Mouse (Mus musculus) fibroblast of lung, adult 2 months (primary cell): ENCODE data around the gene Ccdc69.
A peak's percentile ranks its signal among the peaks of the same experiment; 100 is the strongest.
"Not testable (repeated sequence)": the region's sequence is repeated elsewhere in the genome, so short reads cannot be mapped to it uniquely, and the experiment has no call there.

Experiments used
- DNase-seq: peaks from one replicate; pipeline ENCODE4 v3.0.0-alpha.2; 2011; ENCODE audit warnings: low read depth

The Ccdc69 gene

DNA sequence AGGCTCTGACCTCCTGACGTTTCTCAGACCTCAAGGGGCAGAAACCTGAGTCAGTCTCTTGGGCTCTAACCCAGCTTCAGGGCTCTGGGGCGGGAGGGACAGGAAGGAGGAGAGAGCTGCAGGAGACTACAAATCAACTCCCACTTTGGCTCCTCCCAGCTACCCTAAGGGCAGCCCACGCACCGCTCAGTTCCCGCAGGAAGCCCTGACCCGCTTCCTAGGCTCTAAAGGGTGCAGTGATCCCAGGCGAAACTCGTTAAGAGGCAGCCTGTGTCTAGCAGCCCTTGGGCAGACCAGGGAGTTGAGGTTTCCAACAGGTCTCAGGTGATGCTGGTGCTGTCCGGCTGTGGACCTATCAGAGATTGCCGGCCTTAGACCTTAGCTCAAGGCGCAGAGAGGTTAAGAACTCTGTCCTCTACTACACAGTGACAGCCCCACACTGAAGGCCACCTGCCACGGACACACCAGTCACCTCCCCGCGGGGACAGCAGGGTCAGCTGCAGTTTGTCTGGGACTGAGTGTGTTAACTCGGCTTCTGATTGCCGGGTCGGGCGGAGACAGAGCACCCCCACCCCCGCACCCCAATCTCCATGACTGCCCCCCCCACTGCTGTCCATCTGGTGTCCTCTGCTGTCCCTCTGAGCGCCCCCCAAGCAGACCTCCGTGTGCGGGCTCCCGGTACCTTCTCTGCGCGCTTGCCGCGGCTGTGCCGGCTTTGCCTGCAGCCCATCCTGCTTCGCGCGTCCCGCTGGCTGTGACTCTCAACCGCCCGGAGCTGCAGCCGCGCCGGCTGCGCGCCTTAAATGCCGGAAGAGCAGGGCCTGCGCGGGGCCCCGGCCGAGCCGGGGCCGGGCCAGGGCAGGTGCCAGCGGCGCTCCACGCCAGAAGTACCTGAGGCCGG, at the start of gene Ccdc69:
Gene Ccdc69 (minus strand): TSS at position 801 of the 901 bp plus-strand sequence.
- DNase-seq: peak; percentile 61

DNA sequence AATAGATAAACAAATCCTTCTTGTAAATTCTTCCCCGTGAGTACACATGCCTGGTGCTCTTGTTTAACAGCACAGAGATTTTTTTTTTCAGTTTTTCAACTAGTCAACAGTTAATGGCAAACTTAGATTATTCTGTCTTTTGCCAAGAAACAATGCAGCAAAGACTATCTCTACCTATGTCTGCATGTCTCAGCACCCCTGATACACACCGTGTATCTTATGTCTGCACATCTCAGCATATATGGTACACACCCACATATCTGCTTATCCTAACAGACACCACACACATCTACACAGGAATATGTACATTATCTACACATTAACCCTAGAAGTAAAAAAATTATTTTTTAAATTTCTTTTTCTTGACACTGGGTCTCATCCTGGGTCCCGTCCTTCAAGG, 48.7 kb upstream of the Ccdc69 start:
- DNase-seq: no peak

DNA sequence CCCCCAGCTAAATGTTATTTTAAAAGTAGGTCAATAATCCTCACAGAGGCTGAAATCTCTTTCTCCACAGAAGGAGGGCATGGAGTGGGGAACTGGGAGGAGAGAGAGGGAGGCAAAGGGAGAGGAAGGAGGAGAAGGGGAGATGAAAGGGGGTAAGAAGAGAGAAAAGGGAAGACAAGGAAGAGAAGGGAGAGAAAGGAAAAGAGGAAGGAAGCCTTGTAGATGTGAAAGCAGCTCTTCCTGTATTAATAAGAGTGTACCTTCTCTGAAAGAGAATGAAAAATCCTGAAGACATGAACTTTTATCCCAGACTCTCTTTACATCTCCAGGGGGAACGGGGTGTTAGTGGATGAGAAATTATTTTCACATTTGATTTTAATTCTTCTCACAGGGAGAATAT, 43.5 kb upstream of the Ccdc69 start:
- no peak for DNase-seq

DNA sequence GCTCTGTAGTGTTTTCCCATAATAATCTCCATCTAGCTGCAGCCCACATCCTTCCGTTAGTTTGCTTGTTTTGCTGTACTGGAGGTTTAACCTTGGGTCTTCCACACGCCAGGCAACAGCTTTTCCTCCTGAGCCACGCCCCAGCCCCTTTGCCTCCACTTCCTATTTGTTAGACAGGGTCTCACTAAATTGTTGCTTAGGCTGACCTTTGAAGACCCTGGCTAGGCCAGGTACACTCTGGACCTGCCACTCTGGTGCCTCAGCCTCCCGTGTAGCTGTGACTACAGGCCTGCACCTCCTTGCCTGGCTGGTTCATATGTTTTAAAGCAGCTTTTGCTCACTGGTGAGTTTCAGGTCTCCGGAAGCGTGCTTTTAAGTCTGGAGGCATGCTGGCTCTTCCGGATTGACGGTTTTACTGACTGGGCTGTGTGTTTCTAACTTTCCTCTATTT, 42.9 kb upstream of the Ccdc69 start:
- no peak for DNase-seq

DNA sequence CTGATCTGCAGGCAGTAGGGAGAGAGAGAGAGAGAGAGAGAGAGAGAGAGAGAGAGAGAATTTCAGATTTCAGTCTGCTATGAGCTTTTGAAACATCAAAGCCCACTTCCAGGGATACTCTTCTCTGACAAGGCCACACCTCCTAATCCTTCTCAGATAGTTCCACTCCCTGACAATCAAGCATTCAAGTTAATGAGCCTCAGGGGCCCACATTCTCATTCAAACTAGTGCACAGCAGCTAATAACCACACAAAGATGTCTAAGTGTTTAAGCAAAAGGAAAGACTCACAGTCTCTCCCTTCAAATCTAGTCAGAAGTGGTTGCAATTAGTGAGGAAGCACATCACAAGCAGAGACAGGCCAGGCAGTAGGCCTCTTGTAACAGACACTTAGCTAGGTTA, 42.3 kb upstream of the Ccdc69 start:
- no peak for DNase-seq

DNA sequence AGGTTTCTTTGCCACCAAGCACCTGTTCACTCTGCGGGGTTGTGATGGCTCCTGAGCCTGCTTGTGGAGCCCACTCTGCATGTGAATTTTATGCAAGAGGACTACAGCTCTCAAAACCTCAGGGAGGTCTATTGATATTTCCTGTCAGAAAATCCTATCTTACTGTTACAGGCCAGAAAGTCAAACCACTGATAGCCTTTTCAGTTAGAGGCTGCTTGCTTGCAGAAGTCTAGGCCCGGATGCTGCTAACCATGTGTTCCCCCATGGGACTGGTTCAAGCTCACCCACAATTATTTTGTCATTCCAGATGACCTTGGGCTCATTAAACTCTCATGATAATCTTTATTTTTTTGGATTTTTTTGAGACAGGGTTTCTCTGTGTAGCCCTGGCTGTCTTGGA, 39.1 kb upstream of the Ccdc69 start:
- DNase-seq: no peak

DNA sequence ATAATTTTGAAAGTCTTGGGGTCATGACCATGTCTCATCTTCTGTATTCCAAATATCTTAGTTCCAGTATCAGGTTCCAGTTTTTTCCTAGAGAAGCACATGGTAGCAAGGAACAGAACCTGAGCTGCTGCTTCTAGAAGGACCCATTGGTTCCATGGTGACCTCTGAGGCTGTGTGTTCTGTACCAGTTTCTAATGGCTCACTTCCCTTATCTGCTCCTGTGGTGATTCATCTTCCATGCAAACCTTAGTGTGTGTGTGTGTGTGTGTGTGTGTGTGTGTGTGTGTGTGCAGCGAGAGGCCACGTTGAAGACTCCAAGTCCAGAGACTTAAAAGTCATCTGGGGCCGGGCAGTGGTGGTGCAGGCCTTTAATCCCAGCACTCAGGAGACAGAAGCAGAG, 38.1 kb upstream of the Ccdc69 start:
- DNase-seq: no peak

DNA sequence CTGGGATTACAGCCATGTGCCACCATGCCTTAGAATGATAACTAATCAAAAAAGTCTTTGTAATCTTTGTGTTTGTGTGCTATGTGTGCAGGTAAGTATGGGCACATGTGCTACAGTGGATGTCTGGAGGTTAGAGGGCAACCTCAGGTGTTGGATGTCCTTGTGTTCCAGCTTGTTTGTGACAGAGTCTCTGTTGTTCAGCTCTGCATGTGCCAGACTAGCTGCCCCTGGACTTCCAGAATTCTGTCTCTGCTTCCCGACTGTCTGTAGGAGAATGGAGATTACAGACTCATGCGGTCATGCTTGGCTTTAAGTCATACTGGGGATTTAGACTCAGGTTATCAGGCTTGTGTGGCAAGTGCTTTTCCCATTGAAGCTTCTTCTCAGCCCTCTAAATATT, 36.4 kb upstream of the Ccdc69 start:
- no peak for DNase-seq

DNA sequence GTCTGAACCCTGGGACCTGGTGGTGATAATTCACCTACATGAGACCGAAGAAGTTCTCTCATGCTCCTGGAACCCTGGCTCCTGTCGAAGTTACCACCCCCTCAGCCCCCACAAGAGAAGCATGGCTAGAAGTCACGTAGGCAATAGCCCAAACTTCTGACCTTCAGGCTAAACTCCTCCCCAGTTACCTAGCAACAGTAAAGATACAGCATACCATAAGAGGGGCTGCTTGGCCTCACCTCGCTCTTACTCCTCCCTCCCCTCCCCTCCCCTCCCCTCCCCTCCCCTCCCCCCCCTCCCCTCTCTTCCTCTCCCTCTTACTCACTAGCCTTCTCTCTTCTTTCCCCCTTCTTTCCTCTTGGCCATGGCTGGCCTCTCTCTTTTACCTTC, 35.9 kb upstream of the Ccdc69 start:
- not testable (repeated sequence) for DNase-seq

DNA sequence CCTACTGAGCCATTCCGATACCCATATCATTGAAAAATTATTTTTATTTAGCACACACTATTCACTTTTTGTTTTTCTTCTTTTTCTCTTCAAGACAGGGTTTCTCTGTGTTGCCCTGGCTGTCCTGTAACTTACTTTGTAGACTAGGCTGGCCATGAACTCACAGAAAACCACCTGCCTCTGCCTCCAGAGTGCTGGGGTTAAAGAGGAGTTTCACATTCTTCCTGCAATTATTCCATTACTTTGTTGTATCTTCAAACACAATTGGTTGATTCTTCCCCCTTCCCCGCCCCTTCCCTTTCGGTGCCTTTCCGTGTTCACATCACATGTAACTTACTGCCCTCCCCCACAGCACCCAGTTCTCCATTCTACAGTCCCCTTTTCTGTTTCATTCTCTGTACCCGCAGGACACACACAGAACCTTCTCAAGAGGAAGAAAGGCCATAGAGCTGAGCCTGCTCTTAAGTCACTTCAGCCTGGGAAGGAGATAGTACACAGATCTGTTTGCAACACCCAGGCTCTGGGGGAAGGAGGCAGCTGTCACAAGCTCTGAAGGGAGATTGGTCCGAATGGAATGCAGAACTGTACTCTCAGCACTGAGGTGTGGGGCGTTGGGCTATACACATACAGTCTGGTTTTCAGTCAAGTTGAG, 35.4 kb upstream of the Ccdc69 start:
- no peak for DNase-seq

DNA sequence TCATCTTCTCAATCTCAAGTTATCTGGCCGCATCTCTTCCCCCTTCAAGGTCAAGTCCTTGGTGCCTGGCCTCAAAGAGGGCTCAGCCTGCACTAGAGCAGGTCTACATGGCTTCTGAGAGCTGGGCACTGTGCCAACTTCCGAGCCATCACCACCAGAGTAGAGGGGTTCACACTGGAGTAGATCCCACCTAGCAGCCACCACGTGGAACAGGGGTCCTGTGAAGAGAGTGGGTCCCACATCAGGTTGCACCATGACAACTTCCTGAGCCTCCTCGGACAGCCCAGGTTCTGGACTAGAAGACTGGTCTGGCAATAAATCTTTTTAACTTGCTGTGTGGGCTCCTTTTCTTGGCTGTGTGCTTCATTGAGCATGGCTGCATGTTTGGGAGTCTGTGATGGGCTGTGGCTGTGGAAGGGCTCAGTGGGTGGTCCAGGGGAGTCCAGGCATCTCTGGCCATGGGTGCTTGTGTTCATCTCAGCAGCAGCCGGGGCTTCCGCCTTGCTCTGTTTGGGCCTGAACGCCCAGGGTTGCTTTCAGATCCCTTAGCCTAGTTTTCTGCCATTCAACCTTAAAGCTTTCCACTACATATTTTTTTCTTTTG, 32.7 kb upstream of the Ccdc69 start:
- DNase-seq: no peak

DNA sequence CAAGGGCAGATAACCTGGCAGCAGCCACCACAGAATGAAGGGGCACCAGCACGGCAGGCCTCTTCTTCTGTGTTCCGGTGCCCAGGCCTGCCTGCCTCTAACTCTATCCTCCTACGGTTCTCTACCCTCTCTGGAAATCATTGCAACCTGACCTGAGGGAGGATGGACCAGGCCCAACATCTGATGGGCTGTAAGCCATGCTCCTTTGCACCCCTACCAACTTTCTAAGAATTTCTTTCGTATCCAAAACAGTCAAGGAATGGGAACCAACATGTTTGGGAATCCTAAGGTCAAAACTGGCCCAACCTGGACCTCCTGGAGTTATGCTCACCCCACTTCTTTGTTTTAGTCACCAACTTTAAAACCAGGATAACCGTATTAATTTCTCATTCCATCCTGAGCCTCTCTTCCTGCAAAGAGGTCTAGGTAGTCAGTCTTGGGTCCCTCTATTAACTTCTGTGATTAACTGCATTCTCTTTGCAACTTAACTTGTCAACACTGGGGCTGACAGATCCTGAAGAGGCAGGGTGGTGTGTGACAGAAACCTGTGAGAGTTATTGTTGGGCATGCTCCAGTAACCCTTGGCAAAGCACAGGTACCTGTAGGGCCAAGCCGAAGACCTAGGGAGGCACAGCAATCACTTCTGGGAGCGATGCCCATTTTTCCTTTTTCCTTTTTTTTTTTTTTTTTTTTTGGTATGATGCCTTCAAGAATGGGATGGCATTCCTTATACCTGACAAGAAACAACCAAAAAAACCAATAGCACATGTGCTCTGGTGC, 31.8 kb upstream of the Ccdc69 start:
- DNase-seq: no peak

DNA sequence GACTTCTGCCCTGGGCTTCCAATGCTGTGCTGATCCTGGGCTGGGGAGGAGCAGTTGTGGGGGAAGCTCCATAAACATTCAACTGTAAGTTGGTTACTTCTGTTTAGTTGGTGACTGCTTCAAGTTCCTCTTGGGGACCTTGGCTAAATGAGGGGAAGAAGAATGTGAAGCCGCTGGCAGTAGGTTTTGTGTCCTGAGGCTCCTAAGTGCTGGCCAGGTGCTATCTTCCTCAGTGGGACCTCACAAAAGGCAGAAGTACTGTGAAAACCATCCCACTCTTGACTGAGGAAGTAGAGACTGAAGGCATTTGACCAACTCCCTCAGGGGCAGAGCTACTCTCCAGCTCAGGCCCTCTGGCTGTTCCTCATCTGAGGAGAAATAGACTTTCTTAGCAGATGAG, 28.7 kb upstream of the Ccdc69 start:
- no peak for DNase-seq

DNA sequence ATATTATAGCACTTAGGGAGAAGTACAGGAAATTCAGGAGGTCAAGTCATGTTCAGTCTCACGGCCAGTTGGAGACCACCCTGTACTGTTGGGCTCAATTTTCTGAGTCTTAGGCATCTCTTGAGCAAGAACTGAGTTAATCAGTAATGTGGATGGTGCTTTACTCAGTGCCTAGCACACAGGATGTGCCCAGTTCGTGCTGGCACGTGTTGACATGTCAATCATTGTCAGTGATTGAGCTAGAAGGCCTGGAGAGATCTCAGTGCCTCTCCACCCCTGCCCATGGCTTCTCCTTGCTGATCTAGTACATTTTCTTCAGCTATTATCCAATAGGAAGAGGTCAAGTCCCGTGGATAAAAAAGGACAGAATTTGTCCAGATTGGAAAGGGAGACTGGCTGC, 27.5 kb upstream of the Ccdc69 start:
- DNase-seq: no peak

DNA sequence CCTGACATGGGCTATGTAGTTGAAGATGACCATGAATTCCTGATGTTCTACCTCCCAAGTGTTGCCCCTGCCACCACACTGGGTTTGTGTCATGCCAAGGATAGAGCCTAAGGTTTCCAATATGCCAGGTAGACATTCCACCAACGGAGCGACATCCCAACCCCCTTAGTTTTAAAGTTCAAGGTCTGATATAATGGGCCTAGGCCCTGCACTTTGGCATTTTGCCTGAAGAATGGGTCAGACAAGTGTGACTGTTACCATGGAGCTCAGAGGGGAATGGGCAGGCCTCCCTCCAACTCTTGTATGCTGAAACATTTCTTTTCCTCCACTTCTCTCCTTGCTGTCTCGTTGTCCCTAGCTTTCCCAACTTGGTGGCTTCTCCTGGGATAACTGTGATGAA, 25.3 kb upstream of the Ccdc69 start:
- no peak for DNase-seq

DNA sequence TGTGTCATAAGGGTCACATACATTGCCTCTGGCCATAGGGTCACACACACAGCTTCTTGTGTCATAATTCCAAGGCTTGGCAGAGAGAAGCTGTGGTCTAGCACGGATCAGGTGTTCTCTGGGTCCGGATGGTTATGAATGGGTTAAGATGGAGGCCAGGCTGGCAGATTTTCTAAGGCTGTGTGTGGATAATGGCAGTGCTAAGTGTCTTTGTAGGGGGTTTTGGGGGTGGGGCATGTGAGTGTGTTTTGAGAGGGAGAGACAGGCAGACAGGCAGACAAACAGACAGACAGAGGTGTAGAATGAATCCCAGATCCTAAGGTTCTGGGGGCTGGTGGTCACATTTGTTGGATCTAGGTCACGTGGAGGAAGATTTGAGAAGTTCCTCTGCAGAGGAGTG, 24.1 kb upstream of the Ccdc69 start:
- no peak for DNase-seq

DNA sequence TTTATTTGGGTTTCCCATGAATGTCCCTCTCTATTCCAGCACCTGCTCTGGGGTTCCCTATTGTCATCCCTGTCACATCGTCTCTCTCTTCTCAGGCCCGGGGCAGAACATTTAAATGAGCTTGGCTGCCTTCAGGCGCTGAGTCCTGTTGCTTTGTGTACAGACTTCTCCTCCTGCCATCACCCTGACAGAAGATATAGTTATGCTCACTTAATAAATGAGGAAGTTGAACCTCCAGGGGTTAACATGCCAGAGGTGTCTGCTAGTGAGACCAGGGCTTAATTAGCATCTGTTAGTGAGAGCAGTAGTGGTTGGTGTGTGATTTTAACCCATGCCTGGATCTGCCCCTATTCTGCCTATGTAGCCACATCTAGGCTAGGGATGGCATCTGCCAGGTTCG, 21.9 kb upstream of the Ccdc69 start:
- DNase-seq: no peak

DNA sequence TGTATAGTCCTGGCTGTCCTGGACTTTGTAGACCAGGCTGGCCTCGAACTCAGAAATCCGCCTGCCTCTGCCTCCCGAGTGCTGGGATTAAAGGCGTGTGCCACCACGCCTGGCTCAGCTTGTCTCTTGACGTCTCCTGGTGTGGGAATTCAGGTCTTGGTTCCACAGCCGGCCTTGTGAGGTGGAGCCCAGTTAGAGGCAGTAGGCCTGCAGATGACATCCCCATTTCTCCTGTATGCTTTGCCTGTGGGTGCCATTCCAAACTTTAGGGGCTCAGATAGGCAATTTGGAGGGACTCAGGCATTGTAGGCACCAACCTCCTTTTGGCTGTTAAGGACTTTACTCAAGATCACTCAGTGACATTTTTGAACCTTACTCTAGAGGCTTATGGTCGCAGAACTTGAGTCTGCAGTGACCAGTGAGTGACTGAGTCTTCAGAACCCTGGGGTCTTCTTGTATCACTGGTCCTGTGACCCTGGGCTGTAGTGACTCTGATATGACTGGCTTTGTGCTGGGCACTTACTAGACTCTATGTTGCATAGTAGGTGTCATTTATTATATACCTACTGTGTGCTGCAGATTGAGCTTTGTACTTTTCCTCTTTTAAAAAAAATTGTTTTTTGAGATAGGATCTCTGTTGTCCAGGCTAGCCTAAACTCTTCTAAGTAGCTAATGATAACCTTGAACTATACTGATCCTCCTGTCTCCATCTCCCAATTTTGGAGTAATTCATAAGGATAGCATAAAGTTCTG, 21.3 kb upstream of the Ccdc69 start:
- DNase-seq: no peak

DNA sequence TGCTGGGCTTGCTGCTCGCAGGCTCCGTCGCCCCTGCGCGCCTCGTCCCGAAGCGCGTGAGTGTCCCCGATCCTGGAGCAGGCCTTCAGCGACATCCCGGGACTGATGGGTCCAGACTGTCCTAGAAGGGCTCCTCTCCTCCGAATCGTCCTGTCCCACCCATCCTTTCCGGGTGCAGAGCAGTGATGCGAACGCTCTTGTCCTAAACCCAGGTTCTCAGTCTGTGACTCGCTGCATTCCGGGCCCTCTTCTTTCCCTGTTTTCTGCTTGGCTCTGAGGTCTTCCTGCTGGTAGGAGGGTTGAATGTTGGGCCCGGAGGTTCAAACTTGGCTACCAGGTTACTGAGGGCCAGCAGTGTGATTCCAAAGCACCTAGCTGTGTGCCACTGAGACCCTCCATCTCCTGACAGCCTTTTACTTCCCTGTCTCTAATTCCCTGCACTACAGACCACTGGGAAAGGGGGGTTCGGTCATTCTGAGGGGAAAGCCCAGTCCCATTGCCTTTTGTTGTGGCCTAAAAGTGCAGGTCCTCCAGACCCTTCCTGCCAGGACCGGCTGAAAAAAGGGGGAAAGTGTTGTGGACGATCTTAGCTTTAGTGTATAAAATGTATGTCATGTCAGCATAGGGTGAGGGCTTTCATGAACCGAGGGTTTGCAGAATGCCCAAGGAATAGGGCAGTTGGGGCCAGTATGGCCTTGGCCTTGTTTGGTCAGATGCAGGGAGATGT, 20.4 kb upstream of the Ccdc69 start:
- no peak for DNase-seq

DNA sequence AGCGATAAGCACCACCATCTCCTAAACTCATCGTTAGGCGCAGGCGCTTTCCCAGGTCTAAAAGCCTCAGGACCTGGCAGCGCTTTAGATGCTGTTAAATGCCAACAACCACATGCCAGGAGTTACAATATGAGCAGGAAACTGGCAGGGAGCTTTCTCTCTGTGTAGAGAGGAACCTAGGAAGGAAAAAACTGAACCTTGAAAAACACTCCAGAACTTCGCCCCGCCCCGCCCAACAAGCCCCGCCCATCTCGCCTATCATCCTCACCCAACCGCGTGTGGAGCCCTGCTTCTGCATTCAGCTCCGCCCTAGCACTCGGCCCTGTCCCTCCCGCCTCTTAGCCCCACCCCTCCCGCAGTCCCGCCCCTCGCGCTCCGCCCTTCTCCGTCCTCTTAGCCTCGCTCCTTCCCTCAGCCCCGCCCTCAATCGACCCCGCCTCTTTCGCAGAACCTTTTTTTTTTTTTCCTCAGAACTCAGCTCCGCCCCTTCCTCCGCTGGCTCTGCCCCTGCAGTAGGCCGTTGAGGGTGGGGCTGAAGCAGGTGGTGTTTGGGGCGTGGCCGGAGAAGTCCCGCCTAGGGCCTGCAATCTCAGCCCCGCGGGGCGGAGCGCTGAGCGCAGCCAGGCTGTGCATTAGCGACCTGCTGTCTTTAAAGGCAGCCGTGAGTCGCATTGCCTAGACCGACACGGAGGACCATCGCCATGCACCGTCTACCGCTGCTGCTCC, 19.7 kb upstream of the Ccdc69 start, which contains the start of gene Gm2a:
Gene Gm2a (plus strand): TSS at position 653 of the 726 bp plus-strand sequence.
- peak; percentile 98 for DNase-seq
